Mouse (Mus musculus): ENCODE measurements around the gene Esyt3.

Gene Esyt3

DNA sequence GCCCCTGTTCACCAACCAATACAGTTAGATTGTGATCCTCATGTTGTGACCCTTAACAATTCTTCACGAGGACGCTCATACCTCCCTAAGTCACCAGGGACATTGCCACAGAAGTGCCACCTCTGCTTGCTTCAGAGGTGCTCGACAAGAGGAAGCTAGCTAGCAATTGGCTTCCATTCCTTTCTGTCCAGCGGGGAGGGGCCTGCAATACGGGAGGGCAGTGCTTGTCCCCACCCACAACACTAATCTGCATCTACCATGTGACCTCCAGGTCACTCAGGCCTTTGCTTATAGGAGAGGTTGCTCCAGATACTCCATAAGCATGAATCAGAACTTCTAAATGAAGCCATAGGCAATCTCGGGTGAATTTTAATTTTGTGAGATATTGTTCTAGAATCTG is 5.0 kb downstream of the Esyt3 start:
- no peak for DNase-seq

DNA sequence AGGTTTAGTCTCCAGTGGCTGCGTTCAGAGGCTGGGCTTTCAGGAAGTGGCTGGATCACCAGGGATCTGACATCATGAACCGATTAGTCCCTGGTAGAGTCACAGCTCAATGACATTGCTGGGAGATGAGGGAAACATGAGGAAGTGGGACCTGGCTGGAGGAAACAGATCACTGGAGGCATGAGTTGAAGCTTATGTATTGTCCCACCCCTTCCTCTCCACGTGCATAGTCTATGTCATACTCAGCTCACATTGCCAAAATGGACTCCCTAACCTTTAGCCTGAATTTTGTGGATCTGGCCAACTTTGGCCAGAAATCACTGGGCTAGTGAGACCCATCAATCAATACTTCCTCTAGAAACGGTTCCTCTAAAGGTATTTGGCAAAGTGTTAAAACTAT is 5.4 kb downstream of the Esyt3 start:
- no peak for DNase-seq

DNA sequence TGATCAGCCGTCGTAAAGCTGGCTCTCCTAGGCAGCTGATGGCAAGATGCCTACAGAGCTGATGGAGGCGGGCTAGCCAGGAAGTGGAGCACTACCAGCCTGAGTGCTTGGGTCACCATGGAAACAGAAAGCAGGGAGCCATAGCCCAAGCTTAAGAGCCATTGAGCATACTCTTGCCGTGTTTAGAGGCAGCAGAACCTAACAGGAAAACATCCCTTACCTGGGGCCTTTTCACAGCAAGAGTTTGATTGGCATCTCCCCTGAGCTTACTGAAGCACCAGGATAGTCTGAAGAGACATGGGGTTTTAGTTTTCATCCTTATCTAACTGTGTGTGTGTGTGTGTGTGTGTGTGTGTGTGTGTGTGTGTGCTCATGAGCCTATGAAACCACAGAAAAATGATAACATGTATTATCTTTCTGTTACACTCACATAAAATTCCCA is 13.0 kb downstream of the Esyt3 start:
- DNase-seq: no peak

DNA sequence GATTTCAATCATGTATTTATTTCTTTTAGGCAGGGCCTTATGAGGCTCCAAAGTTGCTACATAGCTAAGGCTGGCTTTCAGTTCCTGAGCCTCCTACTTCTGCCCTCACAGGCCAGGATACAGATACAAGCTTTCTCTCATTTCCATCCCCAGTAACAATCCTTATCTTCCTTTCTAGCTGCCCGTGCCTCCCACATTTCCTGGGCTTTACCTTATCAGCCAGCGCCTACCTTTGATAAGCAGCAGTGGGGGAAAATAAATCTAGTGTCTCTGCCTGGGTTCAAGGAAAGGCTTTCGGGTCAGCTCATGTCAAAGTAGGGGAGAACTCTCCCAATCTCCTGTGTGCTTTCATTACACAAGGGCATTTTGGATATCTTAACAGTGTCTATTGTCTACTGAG is 16.8 kb downstream of the Esyt3 start:
- DNase-seq: no peak

DNA sequence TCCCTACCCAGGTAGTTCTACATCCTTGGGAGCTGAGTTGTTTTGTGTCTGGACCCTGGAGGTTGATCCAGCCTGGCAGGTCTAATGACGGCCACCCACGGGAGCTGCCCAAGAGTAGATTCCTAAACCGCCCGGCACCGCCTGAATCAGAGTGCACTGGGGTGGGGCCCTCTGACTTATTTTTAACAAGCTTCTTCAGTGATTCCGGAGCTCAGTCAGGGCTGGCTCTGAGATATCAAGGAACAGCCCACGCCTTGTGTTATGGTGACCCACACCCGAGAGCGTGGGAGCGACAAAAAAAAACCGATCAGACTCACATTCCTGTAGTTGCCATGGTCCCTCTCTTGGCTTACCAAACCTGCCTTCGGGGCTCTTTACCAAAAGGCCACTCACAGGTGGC is 18.2 kb downstream of the Esyt3 start:
- DNase-seq: no peak

DNA sequence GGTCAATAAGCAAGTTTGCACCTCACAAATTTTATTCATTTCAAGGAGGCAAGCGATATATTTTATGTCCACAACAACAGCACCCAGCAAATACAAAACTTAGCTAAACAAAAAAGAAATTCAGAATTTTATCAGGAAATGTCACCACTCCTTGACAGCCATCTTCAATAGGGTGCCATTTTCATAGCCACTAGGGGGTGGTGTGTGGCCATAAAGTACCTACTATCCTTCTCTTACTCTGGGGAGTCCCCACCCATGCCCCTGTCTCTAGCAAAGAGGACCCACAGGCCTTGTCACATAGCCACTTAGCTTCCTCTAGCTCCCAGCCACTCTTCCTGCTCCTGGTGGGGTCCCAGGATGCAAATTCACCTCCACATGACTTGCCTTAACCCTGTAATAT is 19.2 kb downstream of the Esyt3 start:
- no peak for DNase-seq

DNA sequence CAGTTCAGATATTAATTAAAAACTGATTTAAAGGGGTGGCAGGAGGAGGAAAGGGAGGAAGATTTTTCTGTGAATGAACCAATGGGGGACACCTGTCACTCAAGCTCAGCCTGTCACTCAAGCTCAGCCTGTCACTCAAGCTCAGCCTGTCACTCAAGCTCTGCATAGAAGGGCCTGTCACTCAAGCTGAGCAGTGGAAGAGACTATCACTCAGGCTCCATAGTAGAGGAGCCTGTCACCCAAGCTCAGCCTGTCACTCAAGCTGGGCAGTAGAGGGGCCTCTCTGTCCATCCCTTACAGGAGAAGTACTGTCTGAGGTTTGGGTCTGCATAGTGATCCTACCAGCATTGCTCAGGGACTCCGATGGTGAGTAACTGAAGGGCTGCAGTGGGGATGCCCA is 20.1 kb downstream of the Esyt3 start:
- DNase-seq: no peak

DNA sequence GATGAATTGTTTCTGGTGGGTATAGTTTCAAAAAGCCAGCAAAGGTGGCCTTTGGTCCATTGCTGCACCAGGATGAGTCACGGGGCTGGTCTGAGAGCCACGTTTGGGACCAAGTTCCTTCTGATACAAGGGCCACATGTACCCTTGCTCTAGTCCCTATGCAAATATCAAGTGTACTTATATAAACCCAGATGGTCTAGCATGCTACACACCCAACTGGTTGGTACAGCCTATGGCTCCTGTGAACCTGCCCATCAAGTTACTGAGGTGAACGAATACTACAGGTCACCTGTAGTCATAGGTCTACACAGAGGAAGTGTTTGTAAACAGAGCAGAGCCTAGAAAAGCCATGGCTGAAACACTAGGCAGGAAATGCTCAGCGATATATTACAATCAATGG is 21.8 kb downstream of the Esyt3 start:
- DNase-seq: no peak

DNA sequence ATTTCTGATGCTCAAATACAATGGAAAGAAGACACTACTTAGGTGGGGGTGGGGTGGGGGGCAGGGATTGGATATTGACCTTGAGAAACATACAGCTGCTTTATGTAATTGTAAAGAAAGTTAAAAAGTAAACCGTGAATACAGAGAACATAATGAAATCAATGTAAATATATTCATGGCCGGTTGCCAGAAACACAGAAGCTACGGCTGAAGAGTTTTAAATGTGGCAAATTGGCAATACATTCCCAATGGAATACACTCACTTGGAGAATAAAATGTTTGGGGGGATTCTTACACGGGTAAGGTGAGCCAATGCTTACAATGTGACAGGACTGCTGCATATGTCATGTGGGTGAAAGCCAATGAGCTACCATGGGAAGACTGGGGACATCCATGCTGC is 31.5 kb downstream of the Esyt3 start:
- DNase-seq: no peak

DNA sequence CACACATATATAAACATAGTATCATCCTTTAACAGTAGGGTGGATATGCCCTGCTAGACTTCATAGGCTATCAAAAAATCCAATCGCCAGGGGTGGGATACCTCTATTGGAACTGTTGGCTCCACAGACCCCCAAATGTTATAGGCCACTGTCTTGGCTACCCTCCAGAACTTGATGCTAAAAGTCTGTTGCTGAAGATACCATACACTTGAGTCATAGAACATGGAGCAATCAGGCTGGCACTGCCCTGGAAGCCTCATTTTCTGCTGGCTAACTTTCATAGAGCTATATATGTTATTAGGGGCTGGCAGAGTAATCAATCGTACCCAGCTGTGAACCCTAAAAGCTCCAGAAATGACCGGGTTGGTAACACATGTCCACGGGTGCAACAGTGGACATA is 32.4 kb downstream of the Esyt3 start:
- no peak for DNase-seq

DNA sequence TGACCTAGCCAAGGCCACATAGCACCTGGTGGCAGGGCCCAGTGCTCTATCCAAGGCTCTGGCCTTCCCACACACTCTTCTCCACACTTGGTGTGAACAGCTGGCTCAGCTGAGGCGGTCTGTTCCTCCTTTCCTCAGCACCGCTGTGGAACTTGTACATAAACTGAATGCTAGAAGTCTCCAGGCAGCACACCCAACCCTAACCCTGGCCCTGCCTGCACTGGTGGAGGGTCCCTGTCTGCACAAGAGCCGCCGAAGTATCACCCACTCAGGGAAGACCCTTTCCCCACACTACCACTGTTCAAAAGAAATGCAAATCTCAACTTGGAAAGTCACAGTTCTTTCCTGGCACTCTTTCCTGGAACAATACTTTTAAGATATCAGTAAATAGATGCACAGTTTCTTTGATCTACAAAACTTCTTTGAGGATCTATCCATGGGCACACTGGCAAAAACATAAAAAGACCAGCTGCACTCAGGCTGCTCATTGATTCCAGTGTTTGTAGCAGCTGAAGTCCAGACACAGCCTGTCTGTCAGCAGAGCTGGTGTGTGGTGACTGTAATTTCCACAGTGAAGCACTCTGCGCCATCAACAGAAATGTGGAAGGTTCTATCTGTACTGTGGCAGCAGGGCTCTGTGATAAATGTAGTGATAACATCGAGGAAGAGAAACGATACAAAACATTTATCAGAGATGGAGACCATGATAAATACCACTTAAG is 33.0 kb downstream of the Esyt3 start:
- no peak for DNase-seq

DNA sequence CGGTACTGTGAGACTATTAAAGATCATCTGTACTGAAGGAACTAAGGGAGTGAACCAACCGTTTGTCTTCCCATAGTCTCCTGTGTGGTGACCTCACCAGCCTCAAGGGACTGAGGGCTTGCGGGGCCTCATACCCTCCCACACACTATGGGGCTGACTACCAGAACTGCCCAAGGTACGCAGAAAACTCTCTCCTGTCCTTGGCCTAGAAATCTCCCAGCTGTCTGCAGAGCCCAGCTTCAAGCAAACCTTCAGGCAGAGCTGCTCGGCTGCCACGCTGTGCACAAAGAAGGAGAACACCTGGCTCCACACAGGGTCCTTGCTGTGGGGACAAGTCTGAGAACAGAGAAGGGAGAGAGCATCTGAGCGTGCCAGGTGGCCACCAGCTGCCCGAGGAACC is 38.4 kb downstream of the Esyt3 start:
- no peak for DNase-seq

DNA sequence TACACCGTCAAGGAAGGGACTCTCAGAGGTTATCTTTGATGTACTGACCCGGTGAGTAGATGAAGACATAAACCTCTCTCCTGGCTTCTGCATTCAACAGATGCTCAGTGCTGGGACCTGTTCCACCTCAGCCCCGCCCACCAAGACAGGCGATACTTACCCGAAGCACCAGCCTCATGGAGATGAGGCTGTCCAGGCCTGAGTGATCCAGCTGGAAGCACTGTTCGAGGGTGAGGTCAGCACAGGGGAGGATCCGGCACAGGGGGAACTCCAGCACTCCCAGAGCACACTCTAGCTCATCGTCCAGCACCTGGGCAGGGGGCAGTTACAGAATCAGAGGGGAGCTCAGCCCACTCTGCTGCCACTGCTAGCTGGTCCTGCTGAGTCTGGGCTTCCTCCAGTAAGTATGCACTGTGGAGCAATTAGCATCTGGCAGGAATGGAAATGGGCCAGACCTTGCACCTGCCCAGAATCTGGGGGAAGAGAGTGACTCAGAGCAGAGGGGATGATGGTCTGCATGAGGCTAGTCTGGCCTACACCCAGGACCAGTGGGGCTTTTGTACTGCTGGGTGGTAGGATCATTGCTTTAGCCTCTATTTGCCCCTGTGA is 38.9 kb downstream of the Esyt3 start:
- DNase-seq: no peak

DNA sequence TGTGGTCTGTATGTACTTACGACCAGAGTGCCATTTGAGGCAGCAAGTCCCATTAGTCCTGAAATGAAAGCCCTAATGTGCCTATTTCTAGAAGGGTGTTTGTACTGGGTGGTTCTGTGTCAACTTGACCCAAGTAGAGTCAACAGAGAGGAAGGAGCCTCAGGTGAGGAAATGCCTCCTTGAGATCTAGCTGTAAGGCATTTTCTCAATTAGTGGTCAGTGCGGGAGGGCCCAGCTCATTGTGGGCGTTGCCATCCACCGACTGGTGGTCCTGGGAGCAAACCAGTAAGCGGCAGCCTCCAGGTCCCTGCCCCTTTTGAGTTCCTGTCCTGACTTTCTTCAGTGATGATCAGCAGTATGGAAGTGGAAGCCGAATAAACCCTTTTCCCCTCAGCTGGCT is 52.1 kb downstream of the Esyt3 start:
- DNase-seq: no peak

DNA sequence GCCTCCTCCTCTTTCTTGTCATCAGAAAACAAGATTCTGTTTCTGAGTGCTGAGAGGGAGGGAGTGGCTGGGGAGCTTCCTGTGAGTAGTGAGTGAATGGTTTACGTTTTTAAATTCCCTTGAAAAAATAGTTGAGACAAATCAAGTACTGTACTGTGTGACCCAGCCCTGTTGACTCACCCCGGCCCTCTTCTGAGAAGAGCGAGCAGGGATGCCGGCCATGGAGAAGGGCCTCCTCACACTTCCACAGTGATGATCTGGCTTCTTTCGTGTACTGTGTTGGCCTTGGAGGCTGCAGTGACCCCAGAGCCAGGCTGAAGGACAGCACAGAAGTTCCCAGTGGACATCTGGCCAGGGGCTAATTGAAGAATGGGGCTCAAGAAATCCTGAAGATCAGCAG is 54.1 kb downstream of the Esyt3 start:
- no peak for DNase-seq
